Mouse (Mus musculus) CH12.LX (cell line): ENCODE measurements around the gene Dclk1.

Experiments used
- BHLHE40 ChIP-seq: IDR thresholded peaks from 2 replicates; pipeline ENCODE4 v1.6.1; 2011; ENCODE audit warnings: mild to moderate bottlenecking, low read depth, low read length, improper control_type of control experiment
- CTCF ChIP-seq, 2 experiments: IDR thresholded peaks in 1 of 2; conservative IDR thresholded peaks in 1 of 2; 2 replicates each; pipeline ENCODE4 v1.5.1; 2011 to 2012; ENCODE audit warnings: low read depth in 2 of 2, low read length in 2 of 2, improper control_type of control experiment in 1 of 2, inconsistent platforms in 1 of 2, mild to moderate bottlenecking in 1 of 2, moderate library complexity in 1 of 2
- EP300 ChIP-seq: IDR thresholded peaks from 2 replicates; pipeline ENCODE4 v1.6.1; 2011; ENCODE audit warnings: low read length, improper control_type of control experiment
- HCFC1 ChIP-seq: IDR thresholded peaks from 2 replicates; pipeline ENCODE4 v1.6.1; 2012; ENCODE audit warnings: low read depth, mild to moderate bottlenecking, inconsistent platforms, low read length, improper control_type of control experiment

GRCm38 (mm10) chr3:55499298-55499697 lies 257.1 kb downstream of the Dclk1 start:
- TF ChIP-seq EP300 (no peak), BHLHE40 (no peak), HCFC1 (no peak), CTCF (conservative IDR thresholded peaks at IDR 0.05 in 1 of 2, IDR thresholded peaks at IDR 0.05 in 1 of 2; ENCODE audit: low read depth in 2 of 2, low read length in 2 of 2) (no peak)
